Mouse (Mus musculus) limb, embryonic 11.5 days (tissue): Measurements from ENCODE around the gene Tnfaip3. TPM values are rescaled to one million over a fixed set of nuclear protein-coding genes. Genes with fewer than 3 reads are reported as not detected.

ENCODE experiments used
- ATAC-seq: fragments of 200-750 bp; cut with Nextera tagmentation; 2 replicates; pipeline ENCODE4 v1.8.0; 2017; ENCODE audit warnings: low read depth; ENCODE audit not compliant: insufficient number of reproducible peaks, low FRiP score, low TSS enrichment
- DNase-seq: peaks from one replicate; pipeline ENCODE4 v3.0.0-alpha.2; 2015; ENCODE audit warnings: low spot score
- H3K27ac ChIP-seq: fragments of 300-500 bp; sonication (generic); replicated peaks from 2 replicates; pipeline ENCODE4 v1.5.1; 2014; ENCODE audit warnings: low read depth, mild to moderate bottlenecking, low read length
- H3K27me3 ChIP-seq: fragments of 300-500 bp; sonication (generic); 2 replicates; pipeline ENCODE4 v1.6.1; 2014; ENCODE audit warnings: mild to moderate bottlenecking, low read length, mixed read lengths; ENCODE audit not compliant: control insufficient read depth, insufficient read depth
- H3K36me3 ChIP-seq: fragments of 300-500 bp; sonication (generic); 2 replicates; pipeline ENCODE4 v1.6.1; 2014; ENCODE audit warnings: mild to moderate bottlenecking, low read length, moderate library complexity, mixed read lengths; ENCODE audit not compliant: control insufficient read depth, insufficient read depth
- H3K4me1 ChIP-seq: fragments of 300-500 bp; sonication (generic); 2 replicates; pipeline ENCODE4 v1.6.1; 2014; ENCODE audit warnings: low read length, mixed read lengths; ENCODE audit not compliant: control insufficient read depth, insufficient read depth
- H3K4me2 ChIP-seq: fragments of 300-500 bp; sonication (generic); 2 replicates; pipeline ENCODE4 v1.6.1; 2014; ENCODE audit warnings: low read depth, mild to moderate bottlenecking, moderate library complexity; ENCODE audit not compliant: severe bottlenecking
- H3K4me3 ChIP-seq: fragments of 300-500 bp; sonication (generic); 2 replicates; pipeline ENCODE4 v1.5.1; 2014; ENCODE audit warnings: low read depth, low read length
- H3K9ac ChIP-seq: fragments of 300-500 bp; sonication (generic); 2 replicates; pipeline ENCODE4 v1.6.1; 2014; ENCODE audit warnings: mild to moderate bottlenecking, low read length
- H3K9me3 ChIP-seq: fragments of 300-500 bp; sonication (generic); 2 replicates; pipeline ENCODE4 v1.6.1; 2016; ENCODE audit warnings: low read length; ENCODE audit not compliant: control insufficient read depth
- WGBS: fragments of 180-500 bp; shearing (Covaris S2); extraction: QIAGEN DNeasy Blood & Tissue Kit; methylation state at CpG from one replicate; pipeline ENCODE4 v1.1.7; 2014; 5-methylcytosine and 5-hydroxymethylcytosine counted together
- polyA plus RNA-seq: library from polyadenylated mRNA; unstranded; fragments of >200 nt; fragmentation: Nextera tagmentation; extraction: Ambion mirVana; gene quantifications from 2 replicates; pipeline ENCODE4 v1.2.1, GENCODE M21; 2014

The Tnfaip3 gene
- polyA plus RNA-seq, 1 experiment from 2014 or later = 2.5 TPM

DNA sequence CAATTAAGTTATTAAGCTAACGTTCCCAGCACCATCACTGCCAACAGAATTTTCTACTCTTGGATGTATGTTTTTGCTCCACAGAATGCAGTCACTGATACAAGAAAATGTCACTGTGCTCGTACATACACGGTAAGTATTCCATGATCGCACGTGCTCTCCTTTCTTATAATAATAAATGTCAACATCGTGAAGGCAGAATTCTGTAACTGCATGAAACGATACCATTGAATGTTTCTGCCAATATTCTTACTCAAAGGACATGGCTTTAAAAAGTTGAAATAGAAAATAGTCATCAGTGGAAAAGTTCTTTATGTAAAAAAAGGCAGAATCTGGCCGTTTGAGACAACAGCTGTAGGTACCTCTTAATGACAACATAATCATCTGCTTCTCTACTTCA is 5.0 kb downstream of the Tnfaip3 start:
- no peak for ATAC-seq
- WGBS = 93% methylated on average over 8 of the region's 8 CpGs
- no peak overlapping the region for H3K27ac ChIP-seq

DNA sequence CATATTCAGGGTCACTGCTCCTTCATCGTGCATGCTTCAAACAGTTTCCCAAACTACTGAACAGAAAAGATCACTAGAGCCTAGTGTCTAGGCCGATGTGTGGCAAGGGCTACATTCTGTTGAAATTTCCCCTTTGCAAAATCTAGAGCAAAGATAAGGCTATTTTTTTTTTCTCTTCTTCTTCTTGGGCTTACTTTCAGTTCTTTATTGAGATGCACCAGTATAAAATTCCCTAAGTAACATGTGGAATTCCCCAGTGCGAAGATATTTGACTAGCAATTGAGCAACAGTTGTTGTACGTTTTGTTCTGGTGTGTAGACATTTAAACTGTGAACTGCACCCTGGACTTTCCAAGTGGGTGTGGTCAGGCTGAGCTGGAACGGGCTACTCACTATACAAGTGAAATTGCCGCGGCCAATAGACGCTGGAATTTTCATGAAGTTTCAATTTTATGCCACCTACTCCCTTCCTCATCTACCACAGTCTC is 6.2 kb downstream of the Tnfaip3 start:
- H3K4me1 ChIP-seq = no peaks in the 10 kb centered on the region

More for the DNA sequence above, 5.0 kb downstream of the Tnfaip3 start:
- H3K4me1 ChIP-seq = no peaks in the 10 kb centered on the region
- no peak overlapping the region for H3K4me2 ChIP-seq
- no peaks in the 10 kb centered on the region for H3K9me3 ChIP-seq
- H3K9ac ChIP-seq = no peak overlapping the region
- no peak overlapping the region for H3K4me3 ChIP-seq
- H3K27me3 ChIP-seq = no peaks in the 10 kb centered on the region
- no peak for DNase-seq
- H3K36me3 ChIP-seq = no peaks in the 10 kb centered on the region

DNA sequence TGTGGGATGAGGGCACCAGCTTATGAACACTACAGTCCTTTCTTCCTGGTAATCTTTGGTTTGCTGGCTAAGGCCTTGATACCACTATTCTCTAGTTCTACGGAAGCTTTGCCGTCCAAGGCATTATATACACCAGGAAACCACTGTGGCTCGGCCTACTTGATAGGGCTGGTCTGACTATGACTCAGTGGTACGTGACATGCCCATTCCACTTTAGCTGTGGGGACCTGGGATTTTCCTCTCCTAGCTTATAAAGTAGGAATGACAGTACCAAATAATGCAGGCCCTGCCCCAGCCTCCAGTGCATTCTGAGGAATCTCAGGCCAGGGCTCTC is 6.9 kb downstream of the Tnfaip3 start:
- WGBS = 87% methylated on average over 4 of the region's 4 CpGs
- H3K9ac ChIP-seq = no peak overlapping the region
- H3K27me3 ChIP-seq = no peaks in the 10 kb centered on the region
- no peak overlapping the region for H3K4me3 ChIP-seq
- no peak for ATAC-seq
- DNase-seq = no peak
- H3K36me3 ChIP-seq = no peaks in the 10 kb centered on the region; the same call in 1 of the 2 replicates
- no peak overlapping the region for H3K4me2 ChIP-seq
- H3K4me1 ChIP-seq = no peaks in the 10 kb centered on the region
- H3K9me3 ChIP-seq = no peaks in the 10 kb centered on the region
- no peak overlapping the region for H3K27ac ChIP-seq

More for the DNA sequence above, 6.2 kb downstream of the Tnfaip3 start:
- ATAC-seq (no peak), DNase-seq (no peak)
- 82% methylated on average over 8 of the region's 8 CpGs for WGBS
- Histone ChIP-seq H3K9me3 (no peaks in the 10 kb centered on the region), H3K36me3 (no peaks in the 10 kb centered on the region; the same call in 1 of the 2 replicates), H3K27me3 (no peaks in the 10 kb centered on the region), H3K4me2 (no peak overlapping the region), H3K9ac (no peak overlapping the region), H3K27ac (no peak overlapping the region), H3K4me3 (no peak overlapping the region)

DNA sequence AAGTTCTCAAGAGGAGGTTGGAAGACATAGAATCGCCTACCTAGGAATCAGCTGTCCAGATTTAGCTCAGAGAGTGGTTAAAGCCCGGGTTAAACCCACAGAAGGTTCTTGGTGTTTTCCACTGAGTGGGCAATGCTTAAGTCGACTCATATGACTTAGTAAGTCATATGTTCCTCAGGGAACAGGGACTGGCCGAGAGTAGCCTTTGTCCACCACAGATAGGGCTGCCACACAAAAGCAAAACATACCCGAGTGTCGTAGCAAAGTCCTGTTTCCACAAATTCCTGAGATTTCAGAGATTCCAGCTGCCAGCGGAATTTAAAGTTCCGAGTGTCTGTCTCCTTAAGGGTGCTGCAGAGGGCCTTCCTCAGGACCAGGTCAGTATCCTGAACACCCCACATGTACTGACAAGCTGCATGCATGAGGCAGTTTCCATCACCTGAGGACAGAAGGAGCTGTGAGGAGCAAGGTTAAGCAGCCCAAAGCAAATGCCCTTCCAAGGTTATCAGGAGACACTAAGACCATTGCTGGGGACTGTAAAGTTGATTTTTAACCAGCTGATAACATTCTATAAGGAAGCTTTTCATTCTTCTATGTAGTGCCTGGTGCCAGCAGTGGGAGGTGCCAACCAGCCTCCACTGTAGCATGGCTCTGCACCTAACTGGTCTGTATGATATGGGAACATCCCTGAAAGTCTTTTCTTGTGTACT is 7.4 kb downstream of the Tnfaip3 start:
- Histone ChIP-seq H3K4me1 (no peaks in the 10 kb centered on the region), H3K4me2 (no peak overlapping the region), H3K36me3 (no peaks in the 10 kb centered on the region; the same call in none of the 2 replicates), H3K9me3 (no peaks in the 10 kb centered on the region), H3K4me3 (no peak overlapping the region), H3K27me3 (no peaks in the 10 kb centered on the region), H3K27ac (no peak overlapping the region), H3K9ac (no peak overlapping the region)
- ATAC-seq (no peak), DNase-seq (no peak)
- 83% methylated on average over 8 of the region's 8 CpGs for WGBS

DNA sequence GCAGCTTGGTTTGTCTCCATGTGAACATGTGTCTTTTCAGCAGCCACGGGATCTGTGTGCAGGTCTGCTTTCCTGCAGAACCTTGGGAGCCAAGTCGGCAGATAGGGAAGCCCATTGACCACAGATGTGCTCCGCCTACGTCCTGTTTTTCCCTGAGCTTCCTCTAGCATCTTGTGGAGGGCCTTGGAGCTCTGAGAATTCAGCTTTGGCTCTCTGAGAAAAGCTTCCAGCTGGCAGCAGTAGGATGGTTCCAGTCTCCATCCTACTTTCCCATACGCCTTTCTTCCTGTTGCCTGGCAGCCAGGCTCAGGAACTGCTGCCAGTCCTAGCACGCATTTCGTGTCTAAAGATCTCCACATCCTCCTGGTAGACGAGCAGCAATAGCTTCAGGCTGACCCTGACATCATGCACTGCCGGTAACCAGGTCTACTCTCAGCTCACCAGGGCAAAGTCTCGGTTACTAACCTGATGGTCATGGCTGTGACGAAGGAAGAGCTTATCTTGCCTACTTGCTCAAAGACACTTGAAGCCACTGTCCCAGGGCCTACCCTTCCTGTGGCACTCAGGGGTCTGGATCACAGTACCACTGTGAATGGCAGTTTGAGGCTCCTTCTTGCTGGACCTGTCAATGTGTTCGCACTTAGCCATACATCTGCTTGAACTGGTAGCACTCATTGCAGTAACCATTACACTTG is 13.2 kb downstream of the Tnfaip3 start:
- WGBS = 85% methylated on average over 12 of the region's 12 CpGs
- H3K27me3 ChIP-seq = no peaks in the 10 kb centered on the region
- ATAC-seq (no peak), DNase-seq (no peak)
- no peak overlapping the region for H3K9ac ChIP-seq
- no peak overlapping the region for H3K27ac ChIP-seq
- no peak overlapping the region for H3K4me2 ChIP-seq
- H3K4me3 ChIP-seq = no peak overlapping the region
- H3K4me1 ChIP-seq = no peaks in the 10 kb centered on the region
- peaks cover 4% of the 10 kb centered on the region for H3K36me3 ChIP-seq
- H3K9me3 ChIP-seq = no peaks in the 10 kb centered on the region

DNA sequence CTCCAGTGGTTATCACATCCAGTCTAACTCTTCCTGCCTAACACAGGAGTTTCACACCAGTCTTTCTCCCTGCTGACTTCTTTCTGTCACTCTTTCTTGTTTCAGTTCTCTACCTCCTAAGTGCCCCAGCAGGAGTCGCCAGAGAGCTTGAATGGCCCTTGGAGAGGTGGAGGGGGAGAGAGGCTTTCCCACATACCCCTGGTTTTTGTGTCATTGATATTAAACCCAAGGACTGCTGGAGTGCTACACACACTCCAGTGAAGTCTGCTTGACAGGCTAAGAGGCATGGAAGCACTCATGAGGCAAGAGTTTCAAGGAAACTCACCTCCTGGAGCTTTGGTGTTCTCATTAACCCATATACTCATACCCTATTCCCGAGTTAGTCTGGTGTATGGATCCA is 16.0 kb downstream of the Tnfaip3 start:
- Histone ChIP-seq H3K4me1 (no peaks in the 10 kb centered on the region), H3K27me3 (no peaks in the 10 kb centered on the region), H3K4me3 (no peak overlapping the region), H3K9me3 (no peaks in the 10 kb centered on the region), H3K27ac (no peak overlapping the region), H3K36me3 (peaks cover 4% of the 10 kb centered on the region; the same call in 1 of the 2 replicates), H3K4me2 (no peak overlapping the region), H3K9ac (no peak overlapping the region)
- ATAC-seq (no peak), DNase-seq (peak; percentile 36)
- 78% methylated on average over 2 of the region's 2 CpGs for WGBS

DNA sequence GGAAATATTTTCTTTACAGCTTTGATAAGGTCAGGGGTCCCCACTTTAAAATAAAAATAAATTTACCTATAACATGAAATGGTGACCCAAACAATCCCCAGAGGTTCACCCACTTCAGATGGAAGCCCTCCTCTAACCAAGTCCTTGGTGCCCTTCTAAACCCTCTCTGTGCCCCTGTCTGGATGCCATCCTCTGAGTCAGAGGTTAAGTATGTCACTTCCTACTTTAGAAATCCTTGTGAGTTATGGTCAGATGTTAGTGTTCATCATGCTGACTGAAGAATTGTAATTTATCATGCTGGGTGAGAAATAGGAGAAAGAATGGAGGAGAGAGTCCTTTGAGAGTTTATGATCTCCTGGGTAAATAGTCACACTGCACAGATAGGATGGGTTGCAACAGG is 19.1 kb downstream of the Tnfaip3 start:
- no peaks in the 10 kb centered on the region for H3K4me1 ChIP-seq
- H3K4me3 ChIP-seq = no peak overlapping the region
- H3K27ac ChIP-seq = no peak overlapping the region
- H3K9ac ChIP-seq = no peak overlapping the region
- no peak overlapping the region for H3K4me2 ChIP-seq
- DNase-seq = no peak
- ATAC-seq = no peak
- no peaks in the 10 kb centered on the region for H3K36me3 ChIP-seq
- no peaks in the 10 kb centered on the region for H3K9me3 ChIP-seq
- no peaks in the 10 kb centered on the region for H3K27me3 ChIP-seq

DNA sequence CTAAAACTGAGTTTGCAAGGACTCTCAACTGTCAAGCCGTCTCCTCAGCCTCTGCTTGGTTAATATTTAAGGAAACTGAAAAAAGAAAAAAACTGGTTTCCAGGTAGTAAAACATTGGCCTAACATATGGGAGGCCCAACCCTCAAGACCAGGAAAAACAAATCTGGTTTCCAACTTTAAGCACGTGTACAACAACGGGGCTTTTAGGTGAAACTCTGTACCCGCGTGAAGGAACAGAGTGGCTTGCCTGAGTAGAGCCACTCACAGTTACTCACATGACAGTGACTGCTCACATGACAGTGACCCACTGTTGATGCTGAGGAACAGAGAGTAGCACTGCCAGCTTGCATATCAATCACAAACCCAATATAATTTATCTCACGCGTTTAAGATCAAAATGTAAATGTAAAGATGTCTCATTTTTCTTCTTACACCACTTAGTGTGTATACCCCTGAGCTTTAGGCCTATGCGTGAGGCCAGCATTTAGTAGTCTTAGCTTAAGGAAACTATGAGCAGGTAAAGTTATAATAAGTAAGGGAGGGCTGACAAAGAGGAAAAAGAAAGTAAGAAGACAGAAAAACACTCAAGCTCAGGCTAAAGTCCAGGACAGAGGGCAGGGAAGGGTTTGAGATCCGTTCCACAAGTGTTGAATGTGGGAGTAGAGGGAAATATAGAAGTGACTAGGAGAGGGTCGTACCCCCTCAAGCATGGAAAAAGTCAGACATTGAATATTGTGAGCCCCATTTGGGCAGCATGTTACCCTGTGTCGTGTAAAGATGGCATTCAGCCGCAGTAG is 19.8 kb downstream of the Tnfaip3 start:
- Histone ChIP-seq H3K9me3 (no peaks in the 10 kb centered on the region), H3K9ac (no peak overlapping the region), H3K4me1 (no peaks in the 10 kb centered on the region), H3K27me3 (no peaks in the 10 kb centered on the region), H3K36me3 (no peaks in the 10 kb centered on the region), H3K27ac (no peak overlapping the region), H3K4me2 (no peak overlapping the region), H3K4me3 (no peak overlapping the region)
- 92% methylated on average over 12 of the region's 12 CpGs for WGBS
- DNase-seq (no peak), ATAC-seq (no peak)
